Mouse (Mus musculus) limb, embryonic 14.5 days (tissue): ENCODE data around the gene Edc3. TPM values are rescaled to one million over a fixed set of nuclear protein-coding genes. Genes with fewer than 3 reads are reported as not detected.

ENCODE experiments used
- ATAC-seq: fragments of 200-750 bp; cut with Nextera tagmentation; 2 replicates; pipeline ENCODE4 v1.8.0; 2017; ENCODE audit warnings: low read depth, moderate number of reproducible peaks, moderate TSS enrichment; ENCODE audit not compliant: low FRiP score
- DNase-seq: peaks from one replicate; pipeline ENCODE4 v3.0.0-alpha.2; 2015; ENCODE audit warnings: low spot score
- H3K27ac ChIP-seq: fragments of 300-500 bp; sonication (generic); replicated peaks from 2 replicates; pipeline ENCODE4 v1.5.1; 2014; ENCODE audit warnings: low read depth, mild to moderate bottlenecking, low read length, moderate library complexity, mixed read lengths
- H3K27me3 ChIP-seq: fragments of 300-500 bp; sonication (generic); 2 replicates; pipeline ENCODE4 v1.6.1; 2014; ENCODE audit warnings: low read length, mixed read lengths; ENCODE audit not compliant: control insufficient read depth, insufficient read depth
- H3K36me3 ChIP-seq: fragments of 300-500 bp; sonication (generic); 2 replicates; pipeline ENCODE4 v1.6.1; 2014; ENCODE audit warnings: mild to moderate bottlenecking, low read length, moderate library complexity, mixed read lengths; ENCODE audit not compliant: control insufficient read depth, insufficient read depth
- H3K4me1 ChIP-seq: fragments of 300-500 bp; sonication (generic); 2 replicates; pipeline ENCODE4 v1.6.1; 2014; ENCODE audit warnings: antibody characterized with exemption, low read length, mixed read lengths; ENCODE audit not compliant: control insufficient read depth, insufficient read depth
- H3K4me2 ChIP-seq: fragments of 300-500 bp; sonication (generic); replicated peaks from 2 replicates; pipeline ENCODE4 v1.6.1; 2014; ENCODE audit warnings: low read depth, mild to moderate bottlenecking, low read length, moderate library complexity; ENCODE audit not compliant: severe bottlenecking
- H3K4me3 ChIP-seq: fragments of 300-500 bp; sonication (generic); replicated peaks from 2 replicates; pipeline ENCODE4 v1.5.1; 2014; ENCODE audit warnings: low read length
- H3K9ac ChIP-seq: fragments of 300-500 bp; sonication (generic); 2 replicates; pipeline ENCODE4 v1.6.1; 2014; ENCODE audit warnings: mild to moderate bottlenecking, low read depth, low read length, moderate library complexity; ENCODE audit not compliant: severe bottlenecking
- H3K9me3 ChIP-seq: fragments of 300-500 bp; sonication (generic); 2 replicates; pipeline ENCODE4 v1.6.1; 2016; ENCODE audit warnings: low read length; ENCODE audit not compliant: control insufficient read depth
- POLR2A ChIP-seq: fragments of 200-500 bp; IDR thresholded peaks from 2 replicates; pipeline ENCODE4 v1.8.0; 2012; ENCODE audit warnings: inconsistent platforms, mild to moderate bottlenecking, moderate library complexity, borderline replicate concordance; ENCODE audit not compliant: insufficient read depth, insufficient read length; ENCODE audit errors: extremely low read depth
- WGBS: fragments of 180-500 bp; shearing (Covaris S2); extraction: QIAGEN DNeasy Blood & Tissue Kit; methylation state at CpG from one replicate; pipeline ENCODE4 v1.1.7; 2014; 5-methylcytosine and 5-hydroxymethylcytosine counted together
- polyA plus RNA-seq, 2 experiments: library from polyadenylated mRNA; depleted of rRNA in 1 of 2; stranded (reverse) in 1 of 2; unstranded in 1 of 2; fragments of >200 nt; fragmentation: Nextera tagmentation in 1 of 2; extraction: Ambion mirVana in 1 of 2; gene quantifications; 2 replicates each; pipeline versions ENCODE4 v1.2.1 to v1.2.3; 2012 to 2014

Gene Edc3
- polyA plus RNA-seq, 2 experiments: 21.0 to 25.7 TPM

DNA sequence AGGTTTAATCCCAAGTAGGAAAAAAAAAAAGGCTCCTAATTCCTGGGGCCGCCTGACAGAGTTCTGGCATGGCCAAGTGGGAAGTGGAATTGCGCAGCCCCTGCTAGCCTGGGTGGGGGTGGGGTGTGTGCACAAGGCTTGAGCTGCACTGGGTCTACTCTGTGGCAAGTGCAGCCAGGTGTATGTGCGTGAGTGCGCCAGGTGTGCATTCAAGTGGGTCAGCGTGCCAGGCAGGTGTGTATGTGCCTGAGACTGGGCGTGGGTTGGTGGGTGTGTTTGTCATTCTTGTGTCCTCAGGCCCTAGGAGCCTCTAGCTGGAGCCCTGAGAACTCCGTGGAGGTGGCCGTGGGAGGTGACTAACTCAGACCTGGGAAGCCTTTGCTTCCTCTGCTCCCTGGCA, 41.8 kb upstream of the Edc3 start:
- TF ChIP-seq POLR2A: no peak
- ATAC-seq (no peak), DNase-seq (no peak)
- no peak overlapping the region for H3K4me2 ChIP-seq
- H3K9me3 ChIP-seq: no peaks in the 10 kb centered on the region
- no peak overlapping the region for H3K4me3 ChIP-seq
- H3K27me3 ChIP-seq: no peaks in the 10 kb centered on the region
- no peak overlapping the region for H3K9ac ChIP-seq
- H3K36me3 ChIP-seq: no peaks in the 10 kb centered on the region
- H3K4me1 ChIP-seq: no peaks in the 10 kb centered on the region
- 80% methylated on average over 8 of the region's 8 CpGs for WGBS
- no peak overlapping the region for H3K27ac ChIP-seq

DNA sequence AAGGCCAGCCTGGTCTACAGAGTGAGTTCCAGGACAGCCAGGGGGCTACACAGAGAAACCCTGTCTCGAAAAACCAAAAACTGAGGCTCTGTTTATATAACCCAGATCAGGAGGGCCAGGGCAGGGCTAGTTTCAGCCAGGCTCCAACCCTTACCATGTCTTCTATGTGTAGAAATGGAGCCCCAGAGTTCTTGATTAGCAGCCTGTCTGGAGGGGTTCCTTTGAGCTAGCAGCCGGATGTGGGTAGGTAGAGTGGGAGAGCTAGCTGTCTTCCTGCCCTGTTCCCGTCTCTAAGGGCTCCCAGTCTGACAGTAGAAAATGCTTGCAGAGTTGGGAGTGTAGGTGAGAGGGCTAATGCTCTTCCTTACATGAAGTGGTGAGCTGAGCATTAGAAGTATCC, 41.2 kb upstream of the Edc3 start:
- 81% methylated on average over 3 of the region's 3 CpGs for whole genome bisulfite sequencing
- DNase-seq (no peak), ATAC-seq (no peak)
- TF ChIP-seq POLR2A: no peak
- no peak overlapping the region for H3K27ac ChIP-seq
- no peak overlapping the region for H3K9ac ChIP-seq
- no peaks in the 10 kb centered on the region for H3K36me3 ChIP-seq
- H3K4me3 ChIP-seq: no peak overlapping the region
- H3K4me1 ChIP-seq: no peaks in the 10 kb centered on the region
- no peaks in the 10 kb centered on the region for H3K9me3 ChIP-seq
- H3K27me3 ChIP-seq: no peaks in the 10 kb centered on the region
- no peak overlapping the region for H3K4me2 ChIP-seq

GRCm38 (mm10) chr9:57667817-57668216, 40.5 kb upstream of the Edc3 start:
- no peak for DNase-seq
- no peak for TF ChIP-seq POLR2A
- Histone ChIP-seq H3K36me3 (no peaks in the 10 kb centered on the region), H3K4me2 (no peak overlapping the region), H3K4me1 (no peaks in the 10 kb centered on the region), H3K27ac (no peak overlapping the region), H3K9ac (no peak overlapping the region), H3K4me3 (no peak overlapping the region), H3K27me3 (no peaks in the 10 kb centered on the region), H3K9me3 (no peaks in the 10 kb centered on the region)
- ATAC-seq: no peak
- WGBS: 65% methylated on average over 11 of the region's 11 CpGs

GRCm38 (mm10) chr9:57668277-57668676, 40.1 kb upstream of the Edc3 start:
- no peak overlapping the region for H3K4me2 ChIP-seq
- DNase-seq (no peak), ATAC-seq (no peak)
- no peaks in the 10 kb centered on the region for H3K27me3 ChIP-seq
- no peaks in the 10 kb centered on the region for H3K9me3 ChIP-seq
- H3K9ac ChIP-seq: no peak overlapping the region
- H3K4me1 ChIP-seq: no peaks in the 10 kb centered on the region
- no peak for TF ChIP-seq POLR2A
- H3K4me3 ChIP-seq: no peak overlapping the region
- WGBS: 19% methylated on average over 1 of the region's 1 CpGs
- H3K36me3 ChIP-seq: no peaks in the 10 kb centered on the region
- no peak overlapping the region for H3K27ac ChIP-seq

GRCm38 (mm10) chr9:57669566-57669965, 38.8 kb upstream of the Edc3 start:
- TF ChIP-seq POLR2A: no peak
- 79% methylated on average over 3 of the region's 3 CpGs for WGBS
- Histone ChIP-seq H3K9ac (no peak overlapping the region), H3K4me3 (no peak overlapping the region), H3K36me3 (no peaks in the 10 kb centered on the region), H3K9me3 (no peaks in the 10 kb centered on the region), H3K27ac (no peak overlapping the region), H3K4me1 (no peaks in the 10 kb centered on the region), H3K27me3 (no peaks in the 10 kb centered on the region), H3K4me2 (no peak overlapping the region)
- ATAC-seq (no peak), DNase-seq (no peak)

DNA sequence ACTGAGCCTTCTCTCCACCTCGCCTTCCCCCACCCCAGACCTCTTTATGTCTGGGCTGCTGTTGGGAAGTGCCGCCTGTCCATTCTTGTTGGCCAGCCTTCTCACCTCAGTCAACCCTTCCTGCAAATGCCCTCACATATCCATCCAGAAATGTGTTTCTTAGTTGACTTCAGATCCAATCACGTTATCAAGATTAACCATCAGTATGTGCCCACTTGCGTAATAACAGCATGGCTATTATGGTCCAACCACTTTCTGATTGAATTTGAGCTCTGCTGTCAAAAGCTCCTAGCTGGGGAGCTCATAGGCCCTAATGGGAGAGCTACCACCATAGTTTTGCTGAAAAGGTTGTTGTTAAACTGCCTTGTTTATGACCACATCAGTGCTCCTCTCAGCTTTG, 37.3 kb upstream of the Edc3 start:
- Histone ChIP-seq H3K27ac (no peak overlapping the region), H3K4me2 (no peak overlapping the region), H3K4me3 (no peak overlapping the region), H3K4me1 (no peaks in the 10 kb centered on the region), H3K36me3 (no peaks in the 10 kb centered on the region), H3K27me3 (no peaks in the 10 kb centered on the region), H3K9ac (no peak overlapping the region), H3K9me3 (no peaks in the 10 kb centered on the region)
- DNase-seq (no peak), ATAC-seq (no peak)
- WGBS: 87% methylated on average over 4 of the region's 4 CpGs
- TF ChIP-seq POLR2A: no peak
